Mouse (Mus musculus) heart, embryonic 10.5 days (tissue): ENCODE data around the gene Kcna2. TPM values are rescaled to one million over a fixed set of nuclear protein-coding genes. Genes with fewer than 3 reads are reported as not detected.

ENCODE experiments used
- DNase-seq: peaks from one replicate; pipeline ENCODE4 v3.0.0-alpha.2; 2017; ENCODE audit warnings: low spot score
- H3K27ac ChIP-seq: fragments of 300-500 bp; sonication (generic); 2 replicates; pipeline ENCODE4 v1.5.1; 2016; ENCODE audit warnings: mild to moderate bottlenecking
- H3K27me3 ChIP-seq: fragments of 300-500 bp; sonication (generic); 2 replicates; pipeline ENCODE4 v1.6.1; 2016; ENCODE audit warnings: mild to moderate bottlenecking; ENCODE audit not compliant: poor library complexity, insufficient read depth, severe bottlenecking
- H3K36me3 ChIP-seq: fragments of 300-500 bp; sonication (generic); 2 replicates; pipeline ENCODE4 v1.6.1; 2016; ENCODE audit warnings: mild to moderate bottlenecking, moderate library complexity
- H3K4me1 ChIP-seq: fragments of 300-500 bp; sonication (generic); 2 replicates; pipeline ENCODE4 v1.6.1; 2016; ENCODE audit warnings: mild to moderate bottlenecking
- H3K4me3 ChIP-seq: fragments of 300-500 bp; sonication (generic); 2 replicates; pipeline ENCODE4 v1.5.1; 2016; ENCODE audit warnings: mild to moderate bottlenecking, moderate library complexity
- H3K9me3 ChIP-seq: fragments of 300-500 bp; sonication (generic); 2 replicates; pipeline ENCODE4 v1.6.1; 2016; ENCODE audit warnings: mild to moderate bottlenecking, moderate library complexity
- WGBS: fragments of 180-500 bp; shearing (Covaris S2); methylation state at CpG from one replicate; pipeline ENCODE4 v1.1.7; 2016; 5-methylcytosine and 5-hydroxymethylcytosine counted together
- polyA plus RNA-seq: library from polyadenylated mRNA; unstranded; fragments of >200 nt; fragmentation: Nextera tagmentation; extraction: Ambion mirVana; gene quantifications from 2 replicates; pipeline ENCODE4 v1.2.1, GENCODE M21; 2016

The Kcna2 gene
- polyA plus RNA-seq, 1 experiment from 2014 or later: not detected

DNA sequence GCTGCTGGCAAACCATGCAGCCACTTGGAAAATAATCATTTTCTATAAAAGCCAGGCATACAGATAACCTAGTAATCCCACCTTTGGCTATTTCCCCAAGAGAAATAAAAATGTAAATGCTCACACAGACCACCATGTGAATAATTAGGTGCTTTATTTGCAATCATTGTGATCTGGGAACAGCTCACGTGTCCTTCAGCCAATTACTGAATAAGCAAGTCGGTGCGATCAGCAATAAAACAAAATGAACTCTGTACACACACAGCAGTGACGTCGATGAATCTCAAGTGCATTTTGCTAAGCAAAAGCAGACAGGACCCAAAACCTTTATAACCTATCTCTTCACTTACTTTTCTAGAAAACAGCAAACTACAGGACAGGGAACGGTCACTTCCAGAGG lies 31.7 kb downstream of the Kcna2 start:
- Histone ChIP-seq H3K27ac (no peak overlapping the region), H3K4me3 (no peak overlapping the region), H3K36me3 (no peaks in the 10 kb centered on the region), H3K27me3 (no peaks in the 10 kb centered on the region), H3K4me1 (peaks cover 4% of the 10 kb centered on the region; the same call in 1 of the 2 replicates), H3K9me3 (no peaks in the 10 kb centered on the region)
- no peak for DNase-seq
- 83% methylated on average over 6 of the region's 6 CpGs for WGBS

DNA sequence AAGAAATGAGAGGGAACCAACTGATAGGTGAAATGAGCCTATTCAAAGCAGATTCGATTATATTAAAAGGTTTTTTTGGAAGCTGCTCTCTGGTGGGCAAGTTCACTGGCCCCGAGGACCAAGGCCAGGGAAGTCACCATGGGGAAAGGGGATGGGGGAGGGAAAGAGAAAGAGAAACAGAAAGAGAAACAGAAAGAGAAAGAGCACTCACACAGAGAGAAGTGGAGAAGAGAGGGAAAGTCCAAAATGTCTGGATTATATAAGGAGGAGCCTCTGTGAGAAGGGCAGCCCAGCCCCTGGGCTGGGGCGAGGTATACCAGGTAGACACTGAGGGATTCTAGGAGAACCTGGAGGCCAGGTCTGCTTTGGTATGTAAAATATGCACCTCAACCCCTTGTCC lies 33.5 kb downstream of the Kcna2 start:
- no peak overlapping the region for H3K4me3 ChIP-seq
- no peak overlapping the region for H3K27ac ChIP-seq
- WGBS: 70% methylated on average over 3 of the region's 3 CpGs
- H3K36me3 ChIP-seq: no peaks in the 10 kb centered on the region
- no peaks in the 10 kb centered on the region for H3K27me3 ChIP-seq
- no peaks in the 10 kb centered on the region for H3K9me3 ChIP-seq
- peaks cover 4% of the 10 kb centered on the region; the same call in 1 of the 2 replicates for H3K4me1 ChIP-seq
- DNase-seq: no peak

DNA sequence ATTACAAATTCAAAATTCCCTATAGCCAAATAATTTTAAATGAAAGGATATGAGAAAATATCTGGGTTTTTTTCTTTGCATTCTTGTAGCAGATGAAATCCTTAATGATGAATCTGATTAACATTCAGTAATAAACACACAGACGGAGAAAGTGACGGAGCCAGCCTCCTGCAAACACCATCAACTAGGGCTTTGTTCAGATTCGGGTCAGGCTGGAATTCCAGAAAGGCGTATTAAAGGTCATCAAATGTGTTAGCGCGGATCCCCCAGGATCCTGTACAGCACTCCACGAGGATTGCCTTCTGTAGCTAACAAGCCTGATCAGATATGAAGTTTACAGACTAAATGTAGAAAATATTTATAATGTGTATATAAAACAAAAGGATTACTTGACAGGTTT lies 46.2 kb downstream of the Kcna2 start:
- H3K27me3 ChIP-seq: no peaks in the 10 kb centered on the region
- DNase-seq: peak; percentile 63
- H3K27ac ChIP-seq: no peak overlapping the region
- H3K4me1 ChIP-seq: no peaks in the 10 kb centered on the region
- 84% methylated on average over 7 of the region's 7 CpGs for WGBS
- no peaks in the 10 kb centered on the region for H3K36me3 ChIP-seq
- H3K4me3 ChIP-seq: no peak overlapping the region
- no peaks in the 10 kb centered on the region for H3K9me3 ChIP-seq

DNA sequence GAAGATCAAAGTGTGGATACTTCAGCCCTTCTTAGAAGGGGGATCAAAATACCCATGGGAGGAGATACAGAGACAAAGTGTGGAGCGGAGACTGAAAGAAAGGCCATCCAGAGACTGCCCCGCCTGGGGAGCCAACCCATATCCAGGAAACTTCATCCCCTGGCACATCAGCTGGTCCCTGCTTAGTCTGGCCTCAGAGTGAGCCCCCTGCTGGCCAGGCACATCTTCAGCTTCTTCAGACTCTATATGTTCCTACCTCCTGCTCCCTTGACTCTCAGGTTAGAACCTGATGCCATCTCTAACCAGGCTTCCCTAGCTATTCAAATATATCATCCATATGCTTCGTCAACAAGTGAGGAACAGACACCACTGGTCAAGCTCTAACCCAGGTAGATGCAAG lies 48.1 kb downstream of the Kcna2 start:
- H3K27me3 ChIP-seq: no peaks in the 10 kb centered on the region
- H3K4me1 ChIP-seq: no peaks in the 10 kb centered on the region
- H3K36me3 ChIP-seq: no peaks in the 10 kb centered on the region
- no peak overlapping the region for H3K27ac ChIP-seq
- 58% methylated on average over 3 of the region's 3 CpGs for WGBS
- DNase-seq: peak; percentile 39
- no peaks in the 10 kb centered on the region for H3K9me3 ChIP-seq
- no peak overlapping the region for H3K4me3 ChIP-seq

DNA sequence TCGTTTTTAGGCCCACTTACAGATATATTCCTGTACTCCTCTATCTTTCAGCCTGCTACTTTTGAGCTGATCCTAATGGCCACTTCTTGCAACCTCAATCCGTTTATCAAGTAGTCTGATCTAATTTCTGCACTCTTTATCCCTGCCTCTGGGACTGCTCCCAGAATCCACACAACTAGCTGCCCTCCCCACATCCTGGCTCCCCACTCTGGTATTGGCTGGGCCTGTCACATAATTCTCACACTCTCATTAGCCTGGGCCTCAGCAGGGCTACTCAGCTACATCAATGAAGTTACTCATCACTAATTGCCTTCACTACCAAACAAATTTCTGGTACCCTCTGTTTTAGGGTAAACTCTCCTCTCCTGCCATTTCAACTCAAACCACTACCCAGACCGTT lies 49.5 kb downstream of the Kcna2 start:
- no peaks in the 10 kb centered on the region for H3K4me1 ChIP-seq
- H3K27ac ChIP-seq: no peak overlapping the region
- no peaks in the 10 kb centered on the region for H3K27me3 ChIP-seq
- H3K4me3 ChIP-seq: no peak overlapping the region
- DNase-seq: peak; percentile 38
- H3K9me3 ChIP-seq: no peaks in the 10 kb centered on the region
- H3K36me3 ChIP-seq: no peaks in the 10 kb centered on the region
- 48% methylated on average over 3 of the region's 3 CpGs for WGBS

DNA sequence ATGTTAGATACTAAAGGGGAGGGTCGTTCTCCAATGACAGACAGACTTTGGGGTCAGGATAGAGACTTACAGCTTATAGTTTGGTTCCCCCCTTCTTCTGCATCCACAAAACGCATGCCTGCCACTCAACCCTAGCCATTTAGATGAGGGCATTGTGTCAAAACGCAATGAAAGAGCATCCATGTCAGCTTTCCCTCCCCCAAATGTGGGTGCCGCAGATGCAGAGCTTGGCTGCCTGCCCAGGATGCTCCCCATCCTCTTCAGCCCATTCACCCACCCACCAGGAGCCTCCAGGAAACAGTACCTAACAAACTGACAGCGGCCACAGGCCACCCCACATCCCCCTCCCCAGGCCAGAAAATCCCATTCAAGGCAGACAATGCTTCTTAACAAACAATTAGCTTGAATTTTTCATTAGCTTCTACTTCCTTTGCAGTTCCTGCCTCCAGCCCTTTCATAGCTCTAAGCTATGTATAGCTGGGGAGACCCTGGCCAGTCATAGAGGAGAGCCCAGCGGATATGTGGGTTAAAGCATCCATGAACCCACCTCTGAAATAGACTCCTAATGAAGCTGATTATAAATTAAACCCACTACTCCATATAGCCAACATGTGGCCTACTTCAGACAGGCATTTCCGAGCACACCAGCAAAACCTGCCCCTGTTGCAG lies 50.1 kb downstream of the Kcna2 start:
- WGBS: 55% methylated on average over 7 of the region's 7 CpGs
- no peaks in the 10 kb centered on the region for H3K27me3 ChIP-seq
- no peak overlapping the region for H3K27ac ChIP-seq
- no peak overlapping the region for H3K4me3 ChIP-seq
- no peaks in the 10 kb centered on the region for H3K36me3 ChIP-seq
- no peaks in the 10 kb centered on the region for H3K9me3 ChIP-seq
- DNase-seq: peak; percentile 64
- no peaks in the 10 kb centered on the region for H3K4me1 ChIP-seq

DNA sequence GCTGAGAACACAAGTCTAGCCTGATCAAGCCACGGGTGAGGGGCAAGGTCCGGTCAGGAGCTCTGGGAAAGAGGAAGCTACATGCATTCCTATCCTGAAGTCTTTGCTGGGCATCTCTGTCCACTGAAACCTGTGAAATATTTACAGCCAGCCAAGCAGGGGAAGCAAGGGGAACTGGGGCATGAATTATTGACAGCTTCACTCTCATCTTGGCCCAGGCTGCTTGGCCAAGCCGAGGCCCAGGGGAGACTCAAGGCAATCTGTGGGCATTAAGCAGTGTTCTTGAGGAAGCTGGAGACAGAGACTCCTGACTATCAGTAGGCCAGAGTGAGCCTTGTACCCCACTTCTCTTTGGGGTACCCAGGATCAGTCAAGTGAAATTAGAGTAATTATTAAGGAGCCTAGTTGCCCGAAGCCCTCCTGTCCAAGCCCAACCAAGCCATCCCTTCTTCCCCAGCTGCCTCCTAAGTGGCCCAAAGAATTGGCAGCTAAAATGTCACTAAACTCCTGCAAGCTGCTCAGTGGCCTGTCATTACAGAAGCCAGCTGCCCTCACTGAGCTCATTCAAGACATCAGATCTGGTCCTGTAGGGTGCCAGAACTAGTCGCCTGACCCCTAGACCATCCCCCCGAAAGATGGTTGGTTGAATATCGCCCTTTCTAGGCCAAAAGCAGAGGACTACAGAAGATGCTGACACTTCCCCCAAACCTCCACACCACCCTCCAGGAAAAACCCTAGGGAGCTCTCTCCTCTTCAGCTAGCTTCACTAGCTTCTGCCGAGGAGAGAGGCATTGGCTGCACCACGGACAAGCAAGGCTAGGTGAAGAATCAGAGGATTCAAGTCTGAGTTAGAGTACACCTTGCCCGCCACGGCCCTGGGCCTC lies 53.1 kb downstream of the Kcna2 start:
- 80% methylated on average over 11 of the region's 11 CpGs for WGBS
- peak; percentile 70 for DNase-seq
- H3K27ac ChIP-seq: no peak overlapping the region

DNA sequence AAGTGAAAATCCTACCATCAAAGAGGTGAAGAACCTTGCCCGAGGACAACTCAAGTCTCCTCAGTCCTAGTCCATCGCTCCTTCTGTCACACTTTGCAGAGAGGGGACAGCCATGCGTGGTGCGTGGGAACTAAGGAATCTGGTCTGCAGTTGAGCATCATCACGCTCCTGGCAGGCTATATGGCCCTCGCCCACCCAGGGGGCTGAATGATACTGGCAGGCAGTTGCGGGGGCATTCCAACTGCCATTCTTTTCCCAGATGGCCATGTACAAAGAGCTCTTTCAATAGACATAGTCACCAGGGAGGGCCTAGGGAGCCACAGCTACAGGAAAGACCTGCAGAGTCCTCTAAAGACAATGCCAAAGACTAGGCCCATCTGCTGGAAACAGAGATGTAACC lies 57.9 kb downstream of the Kcna2 start:
- peaks cover 7% of the 10 kb centered on the region; the same call in 1 of the 2 replicates for H3K4me1 ChIP-seq
- peaks cover 30% of the 10 kb centered on the region for H3K27me3 ChIP-seq
- no peak overlapping the region for H3K4me3 ChIP-seq

More for the DNA sequence above, 53.1 kb downstream of the Kcna2 start:
- Histone ChIP-seq H3K27me3 (peaks cover 9% of the 10 kb centered on the region), H3K9me3 (no peaks in the 10 kb centered on the region), H3K36me3 (no peaks in the 10 kb centered on the region), H3K4me1 (no peaks in the 10 kb centered on the region), H3K4me3 (no peak overlapping the region)

DNA sequence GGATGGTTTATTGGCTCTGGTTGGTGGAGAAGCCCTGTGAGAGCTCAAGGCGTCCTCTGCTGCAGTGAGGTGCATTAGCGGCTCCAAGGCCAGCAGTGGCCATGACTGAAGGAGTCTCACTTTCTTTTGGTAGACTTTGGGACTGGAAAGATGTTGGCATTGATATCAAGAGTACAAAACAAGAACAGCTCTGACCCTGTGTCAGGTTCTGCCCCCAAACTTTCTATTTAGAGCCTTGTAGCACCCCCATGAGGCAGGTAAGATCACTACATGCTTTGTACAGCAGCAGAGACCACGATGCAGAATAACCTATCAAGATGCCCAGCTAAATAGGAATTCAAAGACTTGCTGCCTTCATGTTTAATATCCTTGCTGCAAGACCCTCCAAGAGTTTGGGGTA lies 58.5 kb downstream of the Kcna2 start:
- Histone ChIP-seq H3K4me1 (peaks cover 7% of the 10 kb centered on the region; the same call in 1 of the 2 replicates), H3K36me3 (no peaks in the 10 kb centered on the region), H3K27me3 (peaks cover 30% of the 10 kb centered on the region), H3K27ac (no peak overlapping the region), H3K4me3 (peak overlapping the region; percentile 51), H3K9me3 (no peaks in the 10 kb centered on the region)
- WGBS: 57% methylated on average over 3 of the region's 3 CpGs
- no peak for DNase-seq

More for the DNA sequence above, 57.9 kb downstream of the Kcna2 start:
- DNase-seq: no peak
- H3K9me3 ChIP-seq: no peaks in the 10 kb centered on the region
- WGBS: 88% methylated on average over 7 of the region's 7 CpGs
- H3K36me3 ChIP-seq: no peaks in the 10 kb centered on the region
- no peak overlapping the region for H3K27ac ChIP-seq

DNA sequence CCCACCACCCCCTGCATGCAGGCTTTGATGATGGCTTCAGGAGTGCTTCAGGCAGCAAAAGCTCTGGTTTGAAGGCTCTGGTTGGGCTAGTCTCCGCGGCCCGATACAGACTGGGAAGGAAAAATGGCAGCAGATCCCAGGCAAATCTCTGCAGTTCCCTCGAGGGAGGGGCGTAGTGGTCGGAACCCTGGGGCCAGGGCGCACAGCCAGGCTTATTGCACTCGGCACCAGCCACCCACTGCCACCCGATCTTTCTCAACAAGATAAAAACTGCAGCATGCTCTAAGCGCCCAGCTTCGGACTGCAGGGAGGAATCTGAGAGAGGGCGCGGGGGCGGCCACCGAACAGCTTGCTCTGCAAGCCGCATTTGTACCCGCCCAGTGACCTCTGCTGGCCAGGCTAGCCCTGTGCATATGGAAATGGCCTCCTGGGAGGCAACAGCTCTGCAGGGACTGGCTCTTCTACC lies 58.9 kb downstream of the Kcna2 start:
- no peaks in the 10 kb centered on the region for H3K36me3 ChIP-seq
- peak; percentile 76 for DNase-seq
- no peaks in the 10 kb centered on the region for H3K9me3 ChIP-seq
- WGBS: 1% methylated on average over 17 of the region's 17 CpGs
- peaks cover 7% of the 10 kb centered on the region; the same call in 1 of the 2 replicates for H3K4me1 ChIP-seq
- H3K4me3 ChIP-seq: peak overlapping the region; percentile 51
- no peak overlapping the region for H3K27ac ChIP-seq
- peaks cover 30% of the 10 kb centered on the region for H3K27me3 ChIP-seq

DNA sequence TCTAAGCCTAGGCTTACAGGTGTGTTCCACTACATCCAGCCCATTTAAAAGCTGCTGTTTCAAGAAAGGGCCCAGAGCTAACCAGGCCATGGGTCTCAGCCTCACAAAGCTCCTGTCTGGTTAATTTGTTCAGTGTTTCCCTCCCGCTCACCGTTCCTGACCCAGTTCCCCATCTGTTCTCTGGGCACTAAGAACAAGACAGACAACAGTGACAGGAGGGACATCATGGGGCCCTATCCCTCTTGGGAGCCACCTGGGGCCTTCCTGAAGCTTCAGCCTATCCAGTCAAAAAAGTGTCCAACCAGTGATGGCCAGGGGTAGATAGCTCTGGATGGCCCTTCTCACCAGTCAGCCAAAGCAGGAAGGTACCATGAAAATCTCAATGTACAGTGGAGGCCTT lies 61.8 kb downstream of the Kcna2 start:
- no peaks in the 10 kb centered on the region for H3K9me3 ChIP-seq
- peaks cover 30% of the 10 kb centered on the region for H3K27me3 ChIP-seq
- no peaks in the 10 kb centered on the region for H3K36me3 ChIP-seq
- WGBS: 86% methylated on average over 2 of the region's 2 CpGs
- peaks cover 7% of the 10 kb centered on the region; the same call in 1 of the 2 replicates for H3K4me1 ChIP-seq
- no peak for DNase-seq
- H3K27ac ChIP-seq: no peak overlapping the region
- H3K4me3 ChIP-seq: no peak overlapping the region
